Mouse (Mus musculus): ENCODE data around the gene Sec22c.
A peak's percentile ranks its signal among the peaks of the same experiment; 100 is the strongest.

Sec22c gene

GRCm38 (mm10) chr9:121696626-121697025, 8.7 kb downstream of the Sec22c start:
- DNase-seq (ENCODE audit: extremely low read depth, insufficient read length, low spot score) = no peak

DNA sequence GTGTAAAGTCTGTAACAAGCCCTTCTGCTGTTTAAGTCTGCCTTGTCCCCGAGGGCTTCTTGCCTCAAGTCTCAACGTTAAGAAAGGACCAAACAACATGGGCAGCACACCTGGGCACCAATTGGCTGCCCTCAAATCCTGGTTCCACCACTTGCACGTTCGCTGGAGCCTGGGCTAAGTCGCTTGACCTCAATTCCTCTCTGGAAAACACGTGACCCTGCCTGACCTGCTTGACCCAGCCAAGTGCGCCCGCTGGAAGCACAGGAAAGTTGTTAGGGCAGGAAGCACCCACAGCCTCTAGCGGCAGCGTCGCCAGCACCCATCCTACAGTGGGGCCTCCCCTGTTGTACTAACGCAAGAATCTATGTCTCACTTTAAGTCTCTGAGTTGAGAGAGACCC, 10.6 kb downstream of the Sec22c start:
- DNase-seq (ENCODE audit: extremely low read depth, insufficient read length, low spot score) = no peak

DNA sequence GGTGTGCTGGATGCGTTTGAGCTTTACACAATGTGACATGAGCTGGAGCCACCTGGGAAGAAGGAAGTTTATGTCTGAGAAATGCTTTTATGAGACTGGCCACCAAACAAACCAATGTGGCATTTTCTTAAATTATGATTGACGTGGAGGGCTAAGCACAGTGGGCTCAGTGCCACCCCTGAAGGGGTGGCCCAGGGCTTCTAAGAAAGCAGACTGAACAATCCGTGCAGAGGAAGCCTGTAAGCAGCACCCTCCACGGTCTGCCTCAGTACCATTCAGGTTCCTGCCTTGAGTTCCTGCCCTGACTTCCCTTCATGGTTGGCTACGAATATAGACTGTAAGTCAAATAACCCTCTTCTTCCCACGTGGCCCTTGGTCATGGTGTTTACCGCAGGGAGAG, 14.6 kb downstream of the Sec22c start:
- no peak for DNase-seq (ENCODE audit: extremely low read depth, insufficient read length, low spot score)

GRCm38 (mm10) chr9:121690200-121690651, 15.1 kb downstream of the Sec22c start:
- DNase-seq (ENCODE audit: extremely low read depth, insufficient read length, low spot score) = no peak

- no peak for DNase-seq (ENCODE audit: extremely low read depth, insufficient read length, low spot score)
These were observed 20.6 kb downstream of the Sec22c start for GRCm38 (mm10) chr9:121684702-121685101.

- no peak for DNase-seq (ENCODE audit: extremely low read depth, insufficient read length, low spot score)
These were observed 23.1 kb downstream of the Sec22c start for GRCm38 (mm10) chr9:121682037-121682680.

DNA sequence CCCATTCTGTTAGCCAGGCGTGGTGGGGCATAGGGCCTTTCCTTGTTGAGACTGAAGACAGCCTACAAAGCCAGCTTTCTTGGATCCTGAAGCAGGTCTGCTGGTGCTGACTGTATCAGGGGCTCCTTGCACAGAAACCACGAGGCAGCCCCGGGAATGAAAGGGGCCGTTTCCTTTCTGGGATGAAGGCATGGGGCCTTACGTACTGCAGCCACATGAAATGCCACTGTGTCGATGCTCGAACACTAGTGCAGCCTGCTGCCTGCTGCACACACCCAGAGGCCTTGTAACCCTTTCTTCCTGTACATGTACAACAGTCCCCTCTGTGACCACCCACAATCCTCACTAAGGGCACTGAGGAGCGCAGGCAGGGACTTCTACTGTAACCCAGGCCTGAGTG, 24.1 kb downstream of the Sec22c start:
- DNase-seq (ENCODE audit: extremely low read depth, insufficient read length, low spot score) = no peak

- peak; percentile 47 for DNase-seq (ENCODE audit: extremely low read depth, insufficient read length, low spot score)
These were observed 25.7 kb downstream of the Sec22c start for GRCm38 (mm10) chr9:121679549-121679948.

DNA sequence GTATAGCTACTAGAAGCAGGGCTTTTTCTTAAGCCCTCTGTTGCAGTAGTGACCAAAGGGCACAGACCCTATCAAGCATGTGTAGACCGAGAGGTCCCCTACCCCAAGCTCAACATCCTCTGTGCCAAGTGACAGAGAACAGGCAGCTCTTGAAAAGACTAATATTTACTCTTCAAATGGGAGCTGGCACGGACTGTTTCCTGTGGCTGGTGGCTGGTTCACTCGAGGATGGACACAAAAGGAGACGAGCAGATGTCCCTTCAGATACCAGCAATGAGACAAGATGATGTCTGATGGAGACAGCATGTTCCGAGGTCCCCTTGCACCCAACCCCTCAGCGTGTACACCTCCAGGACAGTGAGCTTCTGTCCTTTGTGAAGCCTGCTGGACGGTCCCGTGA, 27.8 kb downstream of the Sec22c start:
- DNase-seq (ENCODE audit: extremely low read depth, insufficient read length, low spot score) = no peak

DNA sequence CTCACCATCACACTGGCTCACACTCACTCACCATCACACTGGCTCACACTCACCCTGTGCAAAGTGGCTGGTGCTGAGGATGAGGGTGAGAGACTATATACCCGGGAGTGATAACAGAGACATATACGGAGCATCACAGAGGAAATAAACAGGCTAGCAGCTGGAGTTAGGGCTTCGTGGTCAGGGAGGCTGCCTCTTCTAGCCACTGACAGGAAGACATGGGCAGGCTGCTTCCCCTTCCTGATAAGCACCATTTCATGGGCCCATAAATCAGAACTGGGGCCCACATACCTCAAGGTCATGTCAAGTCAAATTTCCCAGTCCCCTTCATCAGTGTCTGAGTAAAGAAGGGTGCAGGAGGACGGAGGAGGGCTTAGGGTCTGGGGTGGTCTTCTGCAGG, 28.2 kb downstream of the Sec22c start:
- DNase-seq (ENCODE audit: extremely low read depth, insufficient read length, low spot score) = no peak

DNA sequence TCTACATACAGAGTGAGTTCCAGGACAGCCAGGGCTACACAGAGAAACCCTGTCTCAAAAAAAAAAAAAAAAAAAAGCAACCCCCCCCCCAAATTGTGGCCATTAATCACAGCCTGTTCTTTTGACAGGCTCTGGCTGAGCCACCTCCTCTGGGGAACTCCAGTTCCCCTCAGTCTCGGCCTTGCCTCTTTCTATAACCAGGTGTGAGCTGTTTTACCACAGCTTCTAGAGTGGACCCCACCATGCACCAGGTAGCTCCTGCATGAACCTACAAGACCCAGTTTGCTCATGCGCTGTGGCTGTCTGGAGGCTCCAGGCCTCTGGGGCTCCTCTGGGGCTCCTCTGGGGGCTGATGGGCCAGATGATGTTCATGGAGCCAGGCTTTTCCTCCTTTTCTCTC, 29.7 kb downstream of the Sec22c start:
- no peak for DNase-seq (ENCODE audit: extremely low read depth, insufficient read length, low spot score)

DNA sequence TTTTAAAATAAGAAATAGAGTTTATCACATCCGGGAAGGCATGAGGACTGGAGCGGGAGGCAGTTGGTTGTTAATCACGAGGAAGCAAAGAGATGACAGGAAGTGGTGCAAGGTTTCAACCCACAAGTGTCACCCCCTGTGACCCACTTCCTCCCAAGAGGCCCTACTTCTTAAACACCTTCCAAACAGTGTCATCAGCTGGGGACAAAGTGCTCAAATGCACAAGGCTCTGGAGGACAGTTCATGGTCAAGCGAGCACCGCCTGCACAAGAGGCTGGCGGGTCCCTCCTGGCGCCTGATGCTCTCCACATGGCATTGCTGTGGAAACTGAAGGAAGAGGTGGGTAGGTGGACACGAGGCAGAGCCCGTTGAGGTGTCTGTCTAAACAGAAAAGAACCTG, 30.3 kb downstream of the Sec22c start:
- DNase-seq (ENCODE audit: extremely low read depth, insufficient read length, low spot score) = no peak

- peak; percentile 61 for DNase-seq (ENCODE audit: extremely low read depth, insufficient read length, low spot score)
These were observed 31.6 kb downstream of the Sec22c start for GRCm38 (mm10) chr9:121673716-121674115.

- peak; percentile 80 for DNase-seq (ENCODE audit: extremely low read depth, insufficient read length, low spot score)
These were observed 33.0 kb downstream of the Sec22c start for GRCm38 (mm10) chr9:121672311-121672710.

DNA sequence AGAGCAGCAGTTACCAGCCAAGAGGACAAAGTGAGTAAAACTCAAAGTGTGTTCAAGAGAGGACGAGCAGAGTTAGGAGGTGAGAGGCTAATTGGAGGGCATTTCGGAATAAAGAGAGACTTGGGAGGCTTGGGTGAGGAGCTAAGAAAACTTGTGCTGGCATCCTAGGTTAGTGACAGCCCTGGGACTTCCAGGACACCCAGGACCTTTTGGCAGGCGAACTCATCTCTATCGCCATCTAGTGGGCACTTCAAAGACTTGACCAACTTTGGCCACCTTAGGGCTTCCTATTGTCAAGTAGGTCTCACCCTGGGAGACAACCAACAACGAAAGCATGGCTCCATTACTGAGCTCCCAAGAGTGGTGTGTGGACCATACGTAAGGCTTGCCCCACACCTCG, 34.0 kb downstream of the Sec22c start:
- peak; percentile 48 for DNase-seq (ENCODE audit: extremely low read depth, insufficient read length, low spot score)

DNA sequence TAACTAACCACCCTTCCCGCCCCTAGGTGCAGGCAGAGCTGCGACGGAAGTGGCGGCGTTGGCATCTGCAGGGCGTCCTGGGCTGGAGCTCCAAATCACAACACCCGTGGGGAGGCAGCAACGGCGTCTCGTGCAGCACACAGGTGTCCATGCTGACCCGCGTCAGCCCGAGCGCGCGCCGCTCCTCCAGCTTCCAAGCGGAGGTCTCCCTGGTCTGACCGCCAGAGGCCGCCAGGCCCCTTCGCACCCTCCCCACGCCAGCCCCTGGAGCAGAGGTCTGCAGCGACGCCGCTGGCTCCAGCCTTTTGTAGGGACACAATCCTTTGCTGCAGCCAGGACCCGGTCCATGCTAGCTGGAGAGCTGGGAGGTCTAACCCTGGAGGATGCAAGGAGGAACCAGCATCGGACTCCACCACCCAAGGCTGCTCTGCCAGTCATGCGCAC, 35.9 kb downstream of the Sec22c start:
- DNase-seq (ENCODE audit: extremely low read depth, insufficient read length, low spot score) = no peak

DNA sequence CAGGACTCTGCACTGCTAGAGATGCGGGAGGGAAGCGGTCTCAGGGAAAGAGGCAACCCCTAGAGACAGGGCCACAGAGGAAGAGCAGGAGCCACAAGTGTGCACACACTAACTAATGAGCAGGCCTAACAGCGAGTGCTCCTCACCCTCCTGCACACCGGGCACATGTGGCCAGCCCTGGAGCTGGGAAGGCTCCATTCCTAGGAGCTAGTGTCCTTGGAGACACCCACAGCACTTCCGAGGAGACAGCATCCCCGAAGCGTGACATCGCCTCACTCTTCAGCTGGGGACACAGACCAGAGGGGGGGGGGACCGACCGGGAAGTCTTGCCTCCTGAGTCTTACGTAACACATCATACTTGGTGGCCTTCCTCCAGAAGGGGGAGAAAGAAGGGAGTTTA, 37.5 kb downstream of the Sec22c start:
- DNase-seq (ENCODE audit: extremely low read depth, insufficient read length, low spot score) = no peak

DNA sequence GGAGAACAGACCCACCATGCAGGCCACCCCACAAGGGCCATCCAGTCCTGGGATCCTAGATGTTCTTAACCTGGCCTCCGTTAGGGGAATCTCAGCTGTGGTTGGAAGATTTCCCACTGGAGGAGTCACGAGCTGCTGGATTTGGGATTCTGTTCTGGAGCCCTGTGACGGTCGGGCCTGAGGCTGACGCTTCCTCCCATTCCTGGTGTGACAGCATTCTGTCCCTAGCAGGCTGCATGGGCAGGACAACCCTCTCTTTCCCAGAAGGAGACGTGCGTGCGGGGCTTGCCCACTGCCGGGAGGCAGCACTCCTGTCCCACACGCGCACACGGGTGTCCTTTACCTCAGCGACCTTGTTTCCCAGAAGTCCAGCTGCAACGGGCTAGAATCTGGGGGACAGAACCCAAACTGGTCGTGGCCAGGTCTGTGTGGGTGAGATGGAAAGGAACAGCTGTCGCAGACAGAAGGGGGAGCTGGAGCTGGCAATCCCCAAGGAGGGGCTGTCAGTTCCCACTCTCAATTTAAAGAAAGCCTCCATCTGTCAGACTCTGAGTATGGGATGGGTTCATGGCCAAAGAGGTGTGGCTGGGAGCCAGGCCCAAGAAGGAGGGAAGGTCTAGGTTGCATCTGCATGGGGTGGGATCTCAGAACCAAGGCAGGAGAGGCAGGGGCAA, 38.2 kb downstream of the Sec22c start:
- DNase-seq (ENCODE audit: extremely low read depth, insufficient read length, low spot score) = no peak

DNA sequence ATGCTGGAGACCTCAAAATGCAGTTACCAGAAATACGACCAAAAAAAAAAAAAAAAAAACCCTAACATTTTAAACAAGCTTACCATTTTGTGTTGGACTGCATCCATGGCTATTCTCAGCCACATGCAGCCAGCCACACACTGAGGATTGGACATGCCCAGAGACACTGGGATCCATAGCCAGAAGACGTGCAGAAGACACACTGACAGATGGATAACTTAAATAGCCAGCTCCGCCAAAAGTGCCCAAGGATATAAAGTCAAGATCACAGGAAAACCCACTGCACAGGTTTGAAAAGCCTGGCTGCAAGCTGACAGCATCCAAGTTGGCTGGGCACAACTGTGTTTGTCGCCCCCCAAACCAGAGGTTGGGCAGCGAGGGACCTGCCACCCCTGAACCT, 41.2 kb downstream of the Sec22c start:
- no peak for DNase-seq (ENCODE audit: extremely low read depth, insufficient read length, low spot score)

GRCm38 (mm10) chr9:121663467-121663866, 41.8 kb downstream of the Sec22c start:
- no peak for DNase-seq (ENCODE audit: extremely low read depth, insufficient read length, low spot score)

DNA sequence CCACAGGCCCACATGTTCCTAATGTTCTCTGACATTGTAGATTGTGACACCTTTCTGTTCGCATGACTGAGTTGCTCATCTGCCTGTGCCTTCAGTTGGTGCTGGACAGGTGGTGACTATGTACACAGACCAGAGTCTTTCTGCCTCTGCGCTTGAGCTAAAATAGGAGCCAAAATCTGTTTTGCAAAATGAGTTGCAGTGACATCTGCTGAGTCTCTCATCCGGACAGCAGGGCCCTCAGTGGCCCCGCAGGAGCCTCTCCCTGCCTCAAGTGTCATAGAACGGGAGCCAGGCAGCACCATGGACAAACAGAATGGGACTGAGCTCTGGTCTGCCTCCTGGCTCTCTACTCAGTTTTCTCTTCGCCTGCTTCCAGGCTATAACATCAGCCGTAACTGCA, 45.5 kb downstream of the Sec22c start:
- DNase-seq (ENCODE audit: extremely low read depth, insufficient read length, low spot score) = no peak

DNA sequence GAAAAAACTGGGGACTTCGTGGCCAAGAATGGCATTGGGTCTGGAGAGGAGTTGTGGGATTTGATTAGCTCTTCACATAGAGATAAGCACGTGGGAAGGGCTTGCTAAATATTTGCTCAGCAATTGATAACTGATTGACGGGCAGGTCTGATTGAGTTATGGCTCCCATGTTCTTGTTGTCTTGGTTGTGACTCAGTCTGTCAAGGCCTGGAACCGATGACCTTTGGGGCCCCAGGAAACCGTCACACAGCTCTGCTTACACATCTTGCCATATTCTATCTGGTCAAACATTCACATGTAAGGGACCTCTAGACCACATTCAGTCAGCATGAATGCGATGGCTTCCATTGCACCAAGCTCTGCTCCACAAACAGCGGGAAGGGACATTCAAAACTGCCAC, 47.0 kb downstream of the Sec22c start:
- no peak for DNase-seq (ENCODE audit: extremely low read depth, insufficient read length, low spot score)

Measured in 3134 (cell line).